Mouse (Mus musculus) thymus, adult 2 months (tissue): Measurements from ENCODE around the gene Myadm.

ENCODE experiments used
- CTCF ChIP-seq: fragments of 200-500 bp; IDR thresholded peaks from 2 replicates; pipeline ENCODE4 v1.5.1; 2012; ENCODE audit warnings: mild to moderate bottlenecking, control low read depth, low read length, moderate library complexity, borderline replicate concordance; ENCODE audit not compliant: control insufficient read depth, poor library complexity, insufficient read depth; ENCODE audit errors: extremely low read depth
- POLR2A ChIP-seq: fragments of 200-500 bp; IDR thresholded peaks from 2 replicates; pipeline ENCODE4 v1.6.1; 2012; ENCODE audit warnings: mild to moderate bottlenecking, low read length, control low read depth, moderate library complexity; ENCODE audit not compliant: control insufficient read depth, poor library complexity, insufficient read depth; ENCODE audit errors: extremely low read depth

DNA sequence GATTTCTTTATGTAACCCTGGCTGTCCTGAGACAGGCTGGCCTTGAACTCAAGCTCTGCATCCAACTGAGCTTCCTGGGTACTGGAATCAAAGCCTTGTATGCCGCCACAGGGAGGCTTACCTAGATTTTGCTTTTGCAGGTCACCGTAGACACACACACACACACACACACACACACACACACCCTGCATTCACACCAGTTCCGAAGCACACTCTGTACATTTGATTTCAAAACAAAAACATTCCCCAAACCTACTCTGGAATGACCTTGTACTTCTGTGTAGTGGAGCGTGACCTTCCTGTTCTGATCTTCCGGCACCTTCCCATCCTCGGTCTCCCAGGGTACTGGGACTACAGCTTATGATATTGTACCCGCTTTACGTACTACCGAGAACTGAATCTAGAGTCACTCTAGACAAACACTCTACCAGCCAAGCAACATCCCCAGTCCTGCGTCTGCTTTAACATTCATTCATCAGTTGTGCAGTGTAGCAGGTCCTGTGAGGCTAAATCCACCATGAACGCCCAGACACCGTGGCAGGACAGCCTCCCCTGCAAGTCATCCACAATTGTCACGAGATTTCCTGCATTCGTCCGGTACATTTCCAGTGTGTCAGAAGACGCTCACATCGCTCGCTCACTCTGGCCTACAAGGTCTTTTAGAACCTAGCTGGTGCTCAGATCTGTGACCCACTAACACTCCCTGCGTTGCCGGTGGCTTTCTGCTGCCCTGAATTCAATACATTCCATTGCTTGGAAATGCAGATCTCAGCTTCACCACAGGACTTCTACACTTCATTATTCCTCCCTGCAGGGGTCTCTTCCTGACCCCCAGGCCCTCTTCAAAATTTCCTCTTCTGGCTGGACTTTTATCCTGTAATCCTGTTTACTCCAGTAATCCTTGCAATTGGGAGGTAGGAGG, 58.7 kb downstream of the Myadm start:
- TF ChIP-seq CTCF (no peak), POLR2A (no peak)
